Mouse (Mus musculus): ENCODE measurements around the gene Btg3.
"Not testable (repeated sequence)": the region's sequence is repeated elsewhere in the genome, so short reads cannot be mapped to it uniquely, and the experiment has no call there.

The Btg3 gene

GRCm38 (mm10) chr16:78376745-78377570 lies at the start of gene Btg3:
TSS of gene Btg3 (minus strand) at chr16:78377192.
- peak; percentile 87 for DNase-seq

DNA sequence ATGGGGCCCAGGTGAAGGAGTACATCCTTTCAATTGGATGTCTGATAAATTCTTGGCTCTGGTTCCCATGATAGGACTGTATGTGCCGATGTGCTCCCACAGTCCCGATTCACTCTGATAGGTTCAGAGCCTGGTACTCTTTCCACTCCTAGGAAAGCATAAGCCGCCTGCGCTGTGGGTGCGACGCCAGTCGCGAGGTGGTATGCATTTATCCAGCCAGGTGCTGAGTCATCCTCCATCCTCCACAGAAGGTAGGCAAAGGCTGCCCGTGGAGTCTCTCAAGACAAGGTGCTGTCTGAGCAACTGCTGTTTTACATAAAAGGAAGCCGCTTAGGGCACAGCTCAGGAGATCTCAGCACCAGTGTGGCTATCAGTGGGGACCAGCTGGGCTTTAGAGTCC lies 40.7 kb upstream of the Btg3 start:
- DNase-seq, result no peak

DNA sequence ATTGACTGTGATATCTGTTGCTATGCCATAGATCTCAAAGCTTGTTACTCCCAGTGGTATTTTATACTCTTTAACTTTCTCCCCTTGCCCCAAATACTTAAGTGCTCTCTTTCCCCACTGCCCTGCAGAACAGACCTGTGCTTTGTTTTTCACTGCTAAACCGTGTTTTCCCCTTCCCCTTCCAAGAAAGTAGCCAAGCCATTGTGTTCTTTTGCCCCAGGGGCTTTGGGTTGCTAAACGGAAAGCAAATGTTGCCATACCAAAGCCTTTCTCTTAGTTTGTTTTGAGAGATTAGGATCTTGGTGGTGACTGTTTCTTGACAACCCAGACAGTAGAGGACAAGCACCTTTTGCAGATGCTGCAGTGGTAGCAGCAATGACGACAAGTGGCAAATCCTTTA lies 39.5 kb upstream of the Btg3 start:
- no peak for DNase-seq

DNA sequence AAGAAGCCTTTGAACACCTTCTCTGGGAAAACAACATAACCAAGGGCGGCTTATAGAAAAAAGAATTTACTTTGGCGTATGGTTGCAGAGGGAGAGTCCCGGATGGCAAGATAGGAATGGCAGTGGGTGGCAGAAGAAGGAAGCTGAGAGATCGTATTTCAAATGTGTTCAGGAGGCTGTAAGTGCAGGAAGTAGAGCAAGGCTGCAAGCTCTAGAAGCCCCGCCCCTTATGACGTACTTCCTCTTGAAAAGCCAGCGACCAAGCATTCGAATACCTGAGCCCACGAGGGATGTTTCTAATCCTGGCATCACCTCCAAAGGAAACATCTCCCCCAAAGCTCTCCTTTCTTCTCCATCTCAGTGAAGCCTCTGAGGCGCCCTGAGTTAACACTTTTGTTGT lies 33.0 kb upstream of the Btg3 start:
- DNase-seq, result no peak

- no peak for DNase-seq
These were observed 30.9 kb upstream of the Btg3 start for GRCm38 (mm10) chr16:78407855-78408254.

DNA sequence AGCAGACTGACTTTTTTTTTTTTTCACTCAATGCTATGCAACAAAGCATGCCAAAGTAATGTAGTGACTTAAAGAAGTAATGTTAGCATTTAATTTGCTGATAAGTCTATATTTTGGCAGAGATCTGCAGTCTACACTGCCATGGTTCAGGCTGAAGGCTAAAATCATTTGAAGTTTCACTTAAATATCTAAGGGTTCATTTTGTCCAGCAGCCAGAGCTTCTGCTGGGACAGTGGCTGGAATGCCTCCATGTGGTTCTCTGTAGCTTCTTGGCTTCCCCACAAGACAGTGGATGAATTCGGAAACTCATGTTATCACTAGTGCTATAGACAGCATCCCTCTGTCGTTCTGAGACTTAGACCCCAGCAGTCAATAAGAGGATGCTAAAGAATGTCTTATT lies 29.7 kb upstream of the Btg3 start:
- no peak for DNase-seq

GRCm38 (mm10) chr16:78402316-78402715 lies 25.3 kb upstream of the Btg3 start:
- no peak for DNase-seq

- DNase-seq, result no peak
These were observed 22.4 kb upstream of the Btg3 start for GRCm38 (mm10) chr16:78399423-78399822.

DNA sequence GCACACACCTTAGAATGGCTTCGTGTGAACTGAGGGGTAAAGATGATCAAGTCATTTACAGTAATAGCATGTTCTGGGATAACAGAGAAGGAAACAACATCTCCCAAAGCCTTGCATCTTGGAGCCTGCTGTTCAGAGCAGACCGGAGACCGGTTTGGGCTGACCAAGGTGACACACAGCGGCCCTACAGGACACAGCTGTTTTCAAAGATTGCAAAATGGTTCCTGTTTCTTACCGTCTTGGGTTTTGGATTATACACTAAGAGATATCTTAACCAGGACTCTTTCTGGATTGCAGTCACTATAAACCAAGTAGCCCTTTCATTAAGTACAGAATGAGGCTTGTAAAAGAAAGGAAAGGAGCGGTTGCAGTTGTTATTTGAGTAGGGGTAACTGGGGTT lies 21.7 kb upstream of the Btg3 start:
- DNase-seq, result no peak

GRCm38 (mm10) chr16:78391354-78391753 lies 14.4 kb upstream of the Btg3 start:
- no peak for DNase-seq

DNA sequence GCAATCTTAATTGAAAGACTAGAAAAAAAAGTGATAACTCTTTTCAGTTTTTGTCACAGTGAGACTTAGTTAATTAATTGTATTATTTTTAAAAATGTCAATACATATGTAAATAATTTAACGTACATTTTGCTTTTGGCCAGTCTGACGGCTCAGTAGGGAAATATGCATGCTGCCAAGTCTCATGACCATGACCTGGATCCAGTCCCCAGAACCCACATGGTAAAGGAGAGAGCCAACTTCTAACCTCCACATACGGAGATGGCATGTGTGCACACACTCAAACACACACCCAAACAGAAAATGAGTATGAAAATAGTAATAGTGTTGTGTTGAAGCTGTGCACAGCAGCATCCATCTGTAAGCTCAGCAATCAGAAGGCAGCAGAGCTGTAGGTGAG lies 13.0 kb upstream of the Btg3 start:
- DNase-seq, result no peak

GRCm38 (mm10) chr16:78389122-78389521 lies 12.1 kb upstream of the Btg3 start:
- DNase-seq, result no peak

- no peak for DNase-seq
These were observed 1.5 kb upstream of the Btg3 start for GRCm38 (mm10) chr16:78378493-78378892.

GRCm38 (mm10) chr16:78375821-78376691 lies 936 bp downstream of the Btg3 start:
- peak; percentile 50 for DNase-seq

GRCm38 (mm10) chr16:78375222-78375621 lies 1.8 kb downstream of the Btg3 start:
- DNase-seq, result no peak

- DNase-seq, result no peak
These were observed 3.2 kb downstream of the Btg3 start for GRCm38 (mm10) chr16:78373743-78374142.

DNA sequence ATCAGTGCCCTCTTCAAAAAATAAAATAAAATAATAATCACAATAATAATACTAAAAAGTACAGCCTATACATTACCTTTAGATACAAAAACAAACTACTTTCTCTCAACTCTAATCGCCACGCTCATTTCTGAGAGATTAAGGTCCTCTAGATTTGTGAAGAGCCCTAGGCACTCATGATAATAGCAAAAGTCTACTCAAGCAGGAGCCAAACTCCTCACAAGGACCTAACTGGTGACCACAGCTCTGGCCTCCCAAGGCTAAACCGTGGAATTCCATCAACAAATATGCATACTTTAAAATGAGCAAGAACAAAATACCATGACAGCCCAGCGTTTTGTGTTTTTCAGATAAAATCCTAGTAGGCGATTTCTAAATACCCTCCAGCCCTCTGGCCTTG lies 4.2 kb downstream of the Btg3 start:
- DNase-seq, result no peak

- no peak for DNase-seq
These were observed 5.4 kb downstream of the Btg3 start for GRCm38 (mm10) chr16:78371491-78372046.

DNA sequence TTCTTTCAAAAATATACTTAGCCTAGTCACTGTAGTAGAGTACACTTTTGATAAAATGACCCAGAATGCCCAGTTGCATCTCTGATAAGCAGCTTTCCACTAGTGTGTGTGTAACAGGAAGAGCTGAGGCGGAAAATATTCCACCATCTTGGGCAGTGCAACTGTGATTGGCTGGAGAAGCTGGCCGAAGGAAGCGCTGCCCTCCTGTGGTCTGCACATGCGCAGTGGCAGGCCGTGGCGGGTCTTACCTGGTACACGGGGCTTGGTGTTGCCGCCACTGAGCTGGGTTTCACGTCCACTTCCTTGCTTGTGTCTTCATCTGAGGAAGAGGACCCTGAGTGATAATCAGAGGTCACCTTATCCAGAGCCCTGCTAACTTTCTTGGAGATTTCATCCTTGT lies 12.4 kb downstream of the Btg3 start:
- DNase-seq, result not testable (repeated sequence)

- DNase-seq, result no peak
These were observed 15.5 kb downstream of the Btg3 start for GRCm38 (mm10) chr16:78361466-78361865.

- DNase-seq, result no peak
These were observed 19.2 kb downstream of the Btg3 start for GRCm38 (mm10) chr16:78357757-78358156.

DNA sequence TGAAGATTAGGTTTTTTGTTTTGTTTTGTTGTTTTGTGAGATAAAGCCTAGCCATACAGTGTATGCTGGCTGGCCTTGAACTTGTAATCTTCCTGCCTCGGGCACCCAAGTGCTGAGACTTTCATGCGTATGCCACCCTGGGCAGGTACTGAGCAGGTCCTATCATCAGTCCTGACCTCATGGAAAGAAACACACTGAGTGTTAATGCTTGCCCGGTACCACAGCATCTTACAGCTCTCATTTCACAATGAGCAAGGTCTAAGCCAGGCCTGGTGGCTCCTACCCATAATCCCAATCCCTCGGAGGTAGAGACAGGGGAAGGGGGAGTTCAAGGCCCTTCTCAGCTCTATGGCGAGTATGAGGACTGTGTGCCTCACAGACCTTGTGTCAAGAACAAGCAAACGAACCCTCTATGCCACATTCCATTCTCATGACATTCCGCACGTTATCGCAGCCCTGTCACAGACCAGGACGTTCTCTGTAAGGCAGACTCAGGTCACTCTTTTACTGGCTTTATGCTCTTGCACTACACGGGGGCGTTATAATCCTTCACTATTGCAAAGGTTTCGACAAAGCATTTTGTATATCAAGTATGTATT lies 29.6 kb downstream of the Btg3 start:
- DNase-seq, result no peak

- DNase-seq, result no peak
These were observed 30.2 kb downstream of the Btg3 start for GRCm38 (mm10) chr16:78346662-78347327.
